Mouse (Mus musculus): ENCODE data around the gene Kmt5a.

DNA sequence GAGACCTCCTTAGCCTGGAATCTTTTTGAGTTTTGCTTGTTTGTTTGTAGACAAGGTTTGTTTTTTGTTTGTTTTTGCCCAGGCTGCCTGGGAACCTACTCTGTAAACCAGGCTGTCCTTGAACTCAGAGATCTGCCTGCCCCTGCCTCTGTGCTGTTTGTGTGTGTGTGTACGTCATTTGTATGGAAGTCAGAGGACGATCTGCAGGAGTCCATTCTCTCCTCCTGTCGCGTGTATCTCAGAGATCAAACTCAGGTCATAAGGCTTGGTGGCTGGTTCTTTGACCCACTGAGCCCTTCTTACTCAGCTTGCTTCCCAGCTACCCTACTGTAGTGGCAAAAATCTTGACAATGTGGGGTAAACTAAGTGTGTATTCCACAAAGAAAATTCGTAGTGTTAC, 984 bp upstream of the Kmt5a start:
- TF ChIP-seq CTCF (IDR thresholded peaks at IDR 0.05; ENCODE audit: borderline replicate concordance, control insufficient read depth, extremely low read depth, insufficient read depth, low read length, poor library complexity) (no peak), POLR2A (IDR thresholded peaks at IDR 0.05; ENCODE audit: control insufficient read depth, extremely low read depth, insufficient read depth, low read length, poor library complexity) (no peak)
